Mouse (Mus musculus): ENCODE measurements around the gene Usf2. TPM values are rescaled to one million over a fixed set of nuclear protein-coding genes. Genes with fewer than 3 reads are reported as not detected.
"Not testable (repeated sequence)": the region's sequence is repeated elsewhere in the genome, so short reads cannot be mapped to it uniquely, and the experiment has no call there.

Usf2 gene
- total and polyA plus RNA-seq, 3 experiments: 42.0 to 103 (median 47.0) TPM

DNA sequence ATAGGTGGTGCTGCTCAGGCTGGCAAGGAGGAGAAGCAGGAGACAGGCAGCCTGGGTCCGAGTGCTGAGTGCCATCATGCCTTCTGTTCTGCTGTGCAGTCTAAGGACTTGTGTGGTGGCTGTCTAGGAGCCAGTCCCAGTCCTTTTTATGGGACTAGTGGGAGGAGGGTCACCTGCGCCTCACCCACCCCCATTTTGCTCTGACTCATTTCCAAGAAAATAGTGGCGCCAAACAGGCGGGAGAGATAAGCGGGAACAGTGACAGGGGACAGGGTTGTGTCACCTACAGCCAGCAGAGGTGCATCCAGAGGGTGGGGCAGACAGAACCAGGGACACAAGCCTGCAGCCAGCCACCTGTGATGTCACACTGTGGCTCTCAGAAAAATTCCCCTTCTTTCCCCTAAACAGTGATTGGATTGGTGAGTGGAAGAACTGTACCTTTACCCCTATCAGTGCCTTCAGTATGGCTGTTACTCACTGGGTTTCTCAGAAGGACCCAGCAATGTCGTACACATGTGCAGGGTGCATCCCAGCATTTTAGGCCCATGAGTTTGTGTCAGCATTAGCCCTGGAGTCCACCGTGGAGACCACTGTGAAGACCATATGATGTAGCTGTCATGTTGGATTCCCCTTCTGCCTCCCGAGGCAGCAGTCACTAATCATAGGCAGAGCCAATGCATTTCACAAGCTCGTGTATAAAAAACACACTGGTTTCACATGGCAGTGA is 12.5 kb downstream of the Usf2 start, which contains the start of gene Hamp:
Hamp (minus strand) TSS at position 124 of the 727 bp plus-strand sequence.
- H3K4me1 ChIP-seq (ENCODE audit: control insufficient read depth in 1 of 2, insufficient read depth in 2 of 2): peaks cover 0 to 6% of the 10 kb centered on the region in 2 experiments; a peak in 1 of 4 replicates
- H3K27ac ChIP-seq (ENCODE audit: insufficient read depth, low read depth): no peak within 1 kb of the TSS
- TF ChIP-seq CTCF (conservative IDR thresholded peaks at IDR 0.05 in 1 of 2, IDR thresholded peaks at IDR 0.05 in 1 of 2; ENCODE audit: low read depth in 2 of 2, low read length in 2 of 2) (no peak), MAZ (IDR thresholded peaks at IDR 0.05; ENCODE audit: low read depth, low read length) (no peak), USF2 (conservative IDR thresholded peaks at IDR 0.05; ENCODE audit: low read depth, low read length) (no peak), CHD1 (IDR thresholded peaks at IDR 0.05; ENCODE audit: low read depth, low read length) (no peak), HCFC1 (IDR thresholded peaks at IDR 0.05; ENCODE audit: low read depth, low read length) (no peak), TBP (conservative IDR thresholded peaks at IDR 0.05; ENCODE audit: low read depth, low read length) (no peak)
- dilution Hi-C loops (cut with MboI; ENCODE audit: extremely low pct_ligation_motif_present, extremely low pct_unique_long_range_greater_than_20kb, low sequenced_read_pairs) (no loop called here), in situ Hi-C loops (cut with MboI; ENCODE audit: low pct_ligation_motif_present, low pct_unique_long_range_greater_than_20kb, low sequenced_read_pairs) (no loop called here)
- no peaks in the 10 kb centered on the region for H3K9me3 ChIP-seq (replicated peaks; ENCODE audit: low read length)
- no peaks in the 10 kb centered on the region for H3K79me2 ChIP-seq (replicated peaks; ENCODE audit: control insufficient read depth, extremely low read depth, insufficient read depth, poor library complexity, severe bottlenecking)
- no peak within 1 kb of the TSS for H3K4me2 ChIP-seq (ENCODE audit: insufficient read depth, low read depth, poor library complexity, severe bottlenecking)
- peaks cover 21 to 24% of the 10 kb centered on the region in 2 experiments for H3K36me3 ChIP-seq (replicated peaks in 1 of 2; ENCODE audit: control insufficient read depth in 1 of 2, insufficient read depth in 1 of 2, low read length in 1 of 2)
- no peak within 1 kb of the TSS for H3K9ac ChIP-seq (ENCODE audit: insufficient read depth, low read depth)
- no peak for DNase-seq (ENCODE audit: extremely low read depth)
- no peaks in the 10 kb centered on the region for H3K27me3 ChIP-seq (replicated peaks)
- H3K4me3 ChIP-seq (replicated peaks in 1 of 3; ENCODE audit: low read depth in 2 of 3, low read length in 2 of 3, poor library complexity in 1 of 3): no peak within 1 kb of the TSS

DNA sequence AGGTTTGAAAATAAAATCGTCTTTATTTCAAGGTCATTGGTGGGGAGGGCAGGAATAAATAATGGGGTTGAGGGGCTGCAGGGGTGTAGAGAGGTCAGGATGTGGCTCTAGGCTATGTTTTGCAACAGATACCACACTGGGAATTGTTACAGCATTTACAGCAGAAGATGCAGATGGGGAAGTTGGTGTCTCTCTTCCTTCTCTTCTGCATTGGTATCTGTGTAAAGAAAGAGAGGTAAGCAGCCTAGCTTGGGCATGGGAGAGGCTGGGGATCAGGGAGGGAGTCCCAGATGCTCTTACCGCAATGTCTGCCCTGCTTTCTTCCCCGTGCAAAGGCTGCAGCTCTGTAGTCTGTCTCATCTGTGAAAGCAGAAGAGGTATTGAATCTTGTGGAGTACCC is 14.2 kb downstream of the Usf2 start:
- H3K36me3 ChIP-seq (replicated peaks in 1 of 2; ENCODE audit: control insufficient read depth in 1 of 2, insufficient read depth in 1 of 2, low read length in 1 of 2): peaks cover 11 to 17% of the 10 kb centered on the region in 2 experiments
- H3K4me3 ChIP-seq (replicated peaks in 1 of 3; ENCODE audit: low read depth in 2 of 3, low read length in 2 of 3, poor library complexity in 1 of 3); in situ Hi-C loops (cut with MboI; ENCODE audit: low pct_ligation_motif_present, low pct_unique_long_range_greater_than_20kb, low sequenced_read_pairs); H3K9ac ChIP-seq (ENCODE audit: insufficient read depth, low read depth); H3K27ac ChIP-seq (ENCODE audit: insufficient read depth, low read depth); dilution Hi-C loops (cut with MboI; ENCODE audit: extremely low pct_ligation_motif_present, extremely low pct_unique_long_range_greater_than_20kb, low sequenced_read_pairs); H3K27me3 ChIP-seq (replicated peaks); H3K4me2 ChIP-seq (ENCODE audit: insufficient read depth, low read depth, poor library complexity, severe bottlenecking); H3K79me2 ChIP-seq (replicated peaks; ENCODE audit: control insufficient read depth, extremely low read depth, insufficient read depth, poor library complexity, severe bottlenecking); DNase-seq (ENCODE audit: extremely low read depth); H3K9me3 ChIP-seq (replicated peaks; ENCODE audit: low read length); H3K4me1 ChIP-seq (ENCODE audit: control insufficient read depth in 1 of 2, insufficient read depth in 2 of 2): not testable (repeated sequence)

DNA sequence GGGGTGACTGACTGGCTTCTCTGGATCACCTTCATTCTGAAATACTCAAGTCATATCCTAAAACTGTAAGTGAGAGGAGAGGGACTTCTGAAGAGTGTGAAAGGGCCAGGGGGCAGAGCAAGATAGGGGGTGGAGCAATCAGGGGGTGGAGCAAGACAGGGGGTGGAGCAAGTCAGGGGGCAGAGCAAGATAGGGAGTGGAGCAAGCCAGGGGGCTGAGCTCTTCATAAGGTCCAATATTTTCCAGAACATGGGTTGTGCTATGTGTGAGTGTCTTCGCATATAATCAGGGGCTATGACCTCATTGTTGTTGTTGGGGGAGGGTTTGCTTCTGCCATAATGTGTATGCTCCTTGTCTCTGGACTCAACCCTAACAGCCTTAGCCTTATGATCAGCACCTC is 16.5 kb downstream of the Usf2 start:
- H3K4me3 ChIP-seq (replicated peaks in 1 of 3; ENCODE audit: low read depth in 2 of 3, low read length in 2 of 3, poor library complexity in 1 of 3); H3K4me2 ChIP-seq (ENCODE audit: insufficient read depth, low read depth, poor library complexity, severe bottlenecking); H3K36me3 ChIP-seq (replicated peaks in 1 of 2; ENCODE audit: control insufficient read depth in 1 of 2, insufficient read depth in 1 of 2, low read length in 1 of 2); H3K9me3 ChIP-seq (replicated peaks; ENCODE audit: low read length); H3K79me2 ChIP-seq (replicated peaks; ENCODE audit: control insufficient read depth, extremely low read depth, insufficient read depth, poor library complexity, severe bottlenecking); H3K27ac ChIP-seq (ENCODE audit: insufficient read depth, low read depth); dilution Hi-C loops (cut with MboI; ENCODE audit: extremely low pct_ligation_motif_present, extremely low pct_unique_long_range_greater_than_20kb, low sequenced_read_pairs); H3K27me3 ChIP-seq (replicated peaks); DNase-seq (ENCODE audit: extremely low read depth); H3K9ac ChIP-seq (ENCODE audit: insufficient read depth, low read depth); in situ Hi-C loops (cut with MboI; ENCODE audit: low pct_ligation_motif_present, low pct_unique_long_range_greater_than_20kb, low sequenced_read_pairs): not testable (repeated sequence)
- H3K4me1 ChIP-seq (ENCODE audit: control insufficient read depth in 1 of 2, insufficient read depth in 2 of 2): peaks cover 7 to 14% of the 10 kb centered on the region in 2 experiments

All from CH12.LX (cell line).